Mouse (Mus musculus) spleen, adult 2 months (tissue): ENCODE results near the gene Sypl.

ENCODE experiments used
- CTCF ChIP-seq: fragments of 200-500 bp; IDR thresholded peaks from 2 replicates; pipeline ENCODE4 v1.5.1; 2011; ENCODE audit warnings: mild to moderate bottlenecking, inconsistent platforms; ENCODE audit not compliant: insufficient read depth, insufficient read length, insufficient replicate concordance; ENCODE audit errors: extremely low read depth
- POLR2A ChIP-seq: fragments of 200-500 bp; IDR thresholded peaks from 2 replicates; pipeline ENCODE4 v1.6.1; 2011; ENCODE audit warnings: low read depth, low read length, inconsistent platforms

DNA sequence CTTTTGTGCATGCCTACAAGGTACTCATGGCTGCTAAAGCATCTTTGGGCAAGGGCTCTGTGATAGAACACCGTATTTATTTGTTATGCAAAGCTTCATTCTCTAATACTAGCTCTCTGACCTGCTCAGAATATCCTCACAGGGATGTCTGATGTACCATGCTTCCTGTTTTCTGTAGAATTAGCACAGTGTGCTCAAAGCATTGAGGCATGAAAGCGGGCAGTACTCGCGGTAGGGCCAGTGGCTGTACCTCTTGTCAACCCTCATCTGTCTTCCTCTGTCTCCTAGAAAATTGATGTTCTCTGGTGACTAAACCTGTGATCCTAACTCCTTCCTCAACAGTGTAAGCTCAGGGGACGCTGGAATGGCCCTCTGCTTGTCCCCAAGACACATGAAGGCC lies 40.4 kb downstream of the Sypl start:
- TF ChIP-seq POLR2A (peak; percentile 17; the same call in 1 of the 2 replicates), CTCF (no peak)
